Mouse (Mus musculus) MEL (cell line): ENCODE measurements around the gene Tgm6. TPM values are rescaled to one million over a fixed set of nuclear protein-coding genes. Genes with fewer than 3 reads are reported as not detected.

Experiments used
- DNase-seq: peaks from one replicate; pipeline ENCODE4 v3.0.0; 2011; ENCODE audit warnings: low read depth, low spot score
- H3K27ac ChIP-seq: 2 replicates; pipeline ENCODE4 v1.5.1; 2012; ENCODE audit warnings: low read depth, mild to moderate bottlenecking, control low read depth, low read length, moderate library complexity; ENCODE audit not compliant: control insufficient read depth
- H3K27me3 ChIP-seq, 2 experiments: fragments of 150-350 bp in 1 of 2; sonication (generic) in 1 of 2; 2 replicates each; pipeline ENCODE4 v1.6.1; 2012; ENCODE audit warnings: low read length in 2 of 2, mild to moderate bottlenecking in 2 of 2, improper control_type of control experiment in 1 of 2, moderate library complexity in 1 of 2; ENCODE audit not compliant: insufficient read depth in 2 of 2, control insufficient read depth in 1 of 2
- H3K36me3 ChIP-seq, 2 experiments: 2 replicates each; pipeline ENCODE4 v1.6.1; 2012 to 2014; ENCODE audit warnings: low read length in 2 of 2, improper control_type of control experiment in 1 of 2, inconsistent platforms in 1 of 2, mild to moderate bottlenecking in 1 of 2; ENCODE audit not compliant: insufficient read depth in 2 of 2, control insufficient read depth in 1 of 2
- H3K4me1 ChIP-seq, 2 experiments: fragments of 150-350 bp in 1 of 2; sonication (generic) in 1 of 2; 2 replicates each; pipeline ENCODE4 v1.6.1; 2012; ENCODE audit warnings: low read length in 2 of 2, improper control_type of control experiment in 1 of 2, mild to moderate bottlenecking in 1 of 2; ENCODE audit not compliant: insufficient read depth in 2 of 2, control insufficient read depth in 1 of 2
- H3K4me3 ChIP-seq, 2 experiments: fragments of 150-350 bp in 1 of 2; sonication (generic) in 1 of 2; 2 replicates each; pipeline ENCODE4 v1.5.1; 2012; ENCODE audit warnings: low read depth in 2 of 2, low read length in 2 of 2, mild to moderate bottlenecking in 2 of 2, moderate library complexity in 2 of 2, control low read depth in 1 of 2, improper control_type of control experiment in 1 of 2; ENCODE audit not compliant: control insufficient read depth in 1 of 2, insufficient read depth in 1 of 2
- H3K79me2 ChIP-seq: 2 replicates; pipeline ENCODE4 v1.6.1; 2012; ENCODE audit warnings: mild to moderate bottlenecking, low read length, moderate library complexity; ENCODE audit not compliant: control insufficient read depth, poor library complexity, insufficient read depth
- H3K9ac ChIP-seq: 2 replicates; pipeline ENCODE4 v1.6.1; 2012; ENCODE audit warnings: low read depth, mild to moderate bottlenecking, control low read depth, low read length, moderate library complexity; ENCODE audit not compliant: control insufficient read depth, poor library complexity, severe bottlenecking
- H3K9me3 ChIP-seq: fragments of 150-350 bp; sonication (generic); replicated peaks from 2 replicates; pipeline ENCODE4 v1.6.1; 2012; ENCODE audit warnings: mild to moderate bottlenecking, low read length, improper control_type of control experiment, moderate library complexity; ENCODE audit not compliant: insufficient read depth
- CHD1 ChIP-seq: IDR thresholded peaks from 2 replicates; pipeline ENCODE4 v1.6.1; 2012; ENCODE audit warnings: low read depth, mild to moderate bottlenecking, inconsistent platforms, low read length, improper control_type of control experiment
- E2F4 ChIP-seq: IDR thresholded peaks from 2 replicates; pipeline ENCODE4 v1.6.1; 2011; ENCODE audit warnings: low read depth, low read length, improper control_type of control experiment, borderline replicate concordance
- ELF1 ChIP-seq: IDR thresholded peaks from 2 replicates; pipeline ENCODE4 v1.6.1; 2014; ENCODE audit warnings: low read depth, mild to moderate bottlenecking, inconsistent platforms, low read length, improper control_type of control experiment, moderate library complexity
- EP300 ChIP-seq, 2 experiments: IDR thresholded peaks; 2 replicates each; pipeline ENCODE4 v1.6.1; 2011; ENCODE audit warnings: improper control_type of control experiment in 2 of 2, low read length in 2 of 2, low read depth in 1 of 2, mild to moderate bottlenecking in 1 of 2
- GABPA ChIP-seq: IDR thresholded peaks from 2 replicates; pipeline ENCODE4 v1.6.1; 2012; ENCODE audit warnings: low read depth, mild to moderate bottlenecking, inconsistent platforms, low read length, improper control_type of control experiment, moderate library complexity
- GATA1 ChIP-seq: IDR thresholded peaks from 2 replicates; pipeline ENCODE4 v1.6.1; 2011; ENCODE audit warnings: low read depth, low read length, improper control_type of control experiment
- HCFC1 ChIP-seq: IDR thresholded peaks from 2 replicates; pipeline ENCODE4 v1.6.1; 2012; ENCODE audit warnings: low read depth, mild to moderate bottlenecking, inconsistent platforms, low read length, improper control_type of control experiment, moderate library complexity
- JUND ChIP-seq: IDR thresholded peaks from 2 replicates; pipeline ENCODE4 v1.6.1; 2011; ENCODE audit warnings: low read depth, mild to moderate bottlenecking, improper control_type of control experiment, low read length
- KAT2A ChIP-seq: conservative IDR thresholded peaks from 2 replicates; pipeline ENCODE4 v1.6.1; 2012; ENCODE audit warnings: low read depth, low read length, improper control_type of control experiment, inconsistent platforms
- MAFK ChIP-seq: IDR thresholded peaks from 2 replicates; pipeline ENCODE4 v1.6.1; 2011; ENCODE audit warnings: low read depth, mild to moderate bottlenecking, low read length, improper control_type of control experiment, borderline replicate concordance
- MEF2A ChIP-seq: IDR thresholded peaks from 2 replicates; pipeline ENCODE4 v1.6.1; 2014; ENCODE audit warnings: low read depth, mild to moderate bottlenecking, inconsistent platforms, low read length, improper control_type of control experiment; ENCODE audit not compliant: poor library complexity, insufficient replicate concordance, severe bottlenecking; ENCODE audit errors: extremely low read depth
- MXI1 ChIP-seq: IDR thresholded peaks from 2 replicates; pipeline ENCODE4 v1.6.1; 2011; ENCODE audit warnings: mild to moderate bottlenecking, low read depth, low read length, improper control_type of control experiment
- POLR2AphosphoS2 ChIP-seq: IDR thresholded peaks from 2 replicates; pipeline ENCODE4 v1.6.1; 2011; ENCODE audit warnings: low read length, improper control_type of control experiment
- RCOR1 ChIP-seq: IDR thresholded peaks from 2 replicates; pipeline ENCODE4 v1.6.1; 2012; ENCODE audit warnings: low read depth, mild to moderate bottlenecking, inconsistent platforms, low read length, improper control_type of control experiment
- SIN3A ChIP-seq: IDR thresholded peaks from 2 replicates; pipeline ENCODE4 v1.6.1; 2012; ENCODE audit warnings: low read length, improper control_type of control experiment, inconsistent platforms
- TAL1 ChIP-seq: IDR thresholded peaks from 2 replicates; pipeline ENCODE4 v1.6.1; 2012; ENCODE audit warnings: mild to moderate bottlenecking, inconsistent platforms, low read length, moderate library complexity, mixed read lengths
- TCF12 ChIP-seq: IDR thresholded peaks from 2 replicates; pipeline ENCODE4 v1.6.1; 2014; ENCODE audit warnings: low read depth, mild to moderate bottlenecking, inconsistent platforms, low read length, improper control_type of control experiment, moderate library complexity
- UBTF ChIP-seq: IDR thresholded peaks from 2 replicates; pipeline ENCODE4 v1.6.1; 2012; ENCODE audit warnings: low read depth, mild to moderate bottlenecking, inconsistent platforms, low read length, improper control_type of control experiment, moderate library complexity, borderline replicate concordance; ENCODE audit not compliant: insufficient read depth
- USF2 ChIP-seq, 2 experiments: IDR thresholded peaks; 2 replicates each; pipeline ENCODE4 v1.6.1; 2011 to 2012; ENCODE audit warnings: improper control_type of control experiment in 2 of 2, low read length in 2 of 2, borderline replicate concordance in 1 of 2, inconsistent platforms in 1 of 2, low read depth in 1 of 2, mild to moderate bottlenecking in 1 of 2; ENCODE audit not compliant: insufficient read depth in 1 of 2
- ZC3H11A ChIP-seq: IDR thresholded peaks from 2 replicates; pipeline ENCODE4 v1.6.1; 2012; ENCODE audit warnings: low read depth, mild to moderate bottlenecking, inconsistent platforms, low read length, improper control_type of control experiment
- ZMIZ1 ChIP-seq: IDR thresholded peaks from 2 replicates; pipeline ENCODE4 v1.6.1; 2012; ENCODE audit warnings: low read depth, mild to moderate bottlenecking, inconsistent platforms, low read length, improper control_type of control experiment, moderate library complexity
- polyA plus RNA-seq, 2 experiments: library from polyadenylated mRNA; stranded (reverse) in 1 of 2; unstranded in 1 of 2; fragments of >175 nt in 1 of 2; fragments of >200 nt in 1 of 2; gene quantifications; 2 replicates each; pipeline versions ENCODE4 v1.2.1 to v1.2.4; 2012; ENCODE audit warnings: low replicate concordance in 2 of 2, low read depth in 1 of 2; ENCODE audit not compliant: insufficient read length in 2 of 2, insufficient read depth in 1 of 2, missing spikeins in 1 of 2
- total RNA-seq: library from RNA; depleted of rRNA; stranded (reverse); fragments of 300-350 nt; gene quantifications from 2 replicates; pipeline ENCODE4 v1.2.3, GENCODE M21; 2012

Gene Tgm6
- total and polyA plus RNA-seq, 3 experiments, result not detected

GRCm38 (mm10) chr2:130155171-130155570 is 43.0 kb downstream of the Tgm6 start:
- no peaks in the 10 kb centered on the region for H3K79me2 ChIP-seq
- peaks cover 0 to 5% of the 10 kb centered on the region in 2 experiments; a peak in 3 of 4 replicates for H3K4me1 ChIP-seq
- no peak overlapping the region for H3K4me3 ChIP-seq
- TF ChIP-seq KAT2A, result no peak
- no peak for TF ChIP-seq ELF1
- no peak for TF ChIP-seq ZMIZ1
- H3K36me3 ChIP-seq, result no peaks in the 10 kb centered on the region; a peak in 1 of 4 replicates
- DNase-seq, result no peak
- H3K9ac ChIP-seq, result no peak overlapping the region
- H3K27me3 ChIP-seq, result peaks cover 0 to 4% of the 10 kb centered on the region in 2 experiments; a peak in 3 of 4 replicates
- H3K27ac ChIP-seq, result no peak overlapping the region
- H3K9me3 ChIP-seq, result no peaks in the 10 kb centered on the region

GRCm38 (mm10) chr2:130155851-130156250 is 43.6 kb downstream of the Tgm6 start:
- no peak for DNase-seq
- no peak overlapping the region for H3K4me3 ChIP-seq
- peaks cover 0 to 5% of the 10 kb centered on the region in 2 experiments; a peak in 3 of 4 replicates for H3K4me1 ChIP-seq
- no peaks in the 10 kb centered on the region; a peak in 1 of 4 replicates for H3K36me3 ChIP-seq
- no peak overlapping the region for H3K9ac ChIP-seq
- no peaks in the 10 kb centered on the region for H3K9me3 ChIP-seq
- TF ChIP-seq MXI1 (no peak), GATA1 (no peak), EP300 (IDR thresholded peaks at IDR 0.05; ENCODE audit: low read depth in 1 of 2, low read length in 2 of 2) (no peak), USF2 (IDR thresholded peaks at IDR 0.05; ENCODE audit: borderline replicate concordance in 1 of 2, insufficient read depth in 1 of 2, low read depth in 1 of 2, low read length in 2 of 2) (no peak), CHD1 (no peak), MEF2A (no peak), RCOR1 (no peak), POLR2AphosphoS2 (no peak), JUND (no peak), KAT2A (no peak), MAFK (no peak), HCFC1 (no peak), ZC3H11A (no peak), UBTF (no peak), GABPA (no peak), SIN3A (no peak), TAL1 (no peak), ZMIZ1 (no peak), TCF12 (no peak), E2F4 (no peak)
- TF ChIP-seq, all 39 proteins: peak for 0
- H3K27ac ChIP-seq, result no peak overlapping the region
- no peaks in the 10 kb centered on the region for H3K79me2 ChIP-seq
- H3K27me3 ChIP-seq, result peaks cover 0 to 2% of the 10 kb centered on the region in 2 experiments; a peak in 3 of 4 replicates
